Mouse (Mus musculus): ENCODE data around the gene Maml3.

Gene Maml3

DNA sequence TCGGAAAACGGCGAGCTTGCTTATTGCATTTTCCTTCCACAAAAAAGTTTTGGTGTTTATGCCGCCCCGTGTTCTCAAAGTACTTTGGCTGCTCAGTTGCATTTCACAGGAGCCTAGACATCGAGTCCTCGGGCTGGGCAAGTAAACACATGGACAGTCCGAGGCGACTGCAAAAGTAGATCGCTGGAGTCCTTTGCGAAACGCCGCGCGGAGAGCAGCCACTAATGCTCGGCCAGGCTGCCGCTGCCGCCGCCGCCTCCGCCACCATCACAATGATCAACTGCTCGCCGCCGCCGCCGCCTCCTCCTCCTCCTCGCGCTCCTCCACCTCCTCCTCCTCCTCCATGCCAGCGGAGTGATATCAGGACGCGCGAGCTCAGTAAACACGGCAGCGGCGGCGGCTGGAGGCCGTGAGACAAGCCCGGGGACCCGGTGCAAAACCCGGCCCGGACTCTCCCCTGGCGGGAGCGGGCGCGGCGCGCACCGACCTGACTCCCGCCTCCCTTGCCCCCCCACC is at the start of gene Maml3:
TSS of gene Maml3 (minus strand) at position 441 of the 516 bp plus-strand sequence.
- peak; percentile 80 to 82 for DNase-seq

DNA sequence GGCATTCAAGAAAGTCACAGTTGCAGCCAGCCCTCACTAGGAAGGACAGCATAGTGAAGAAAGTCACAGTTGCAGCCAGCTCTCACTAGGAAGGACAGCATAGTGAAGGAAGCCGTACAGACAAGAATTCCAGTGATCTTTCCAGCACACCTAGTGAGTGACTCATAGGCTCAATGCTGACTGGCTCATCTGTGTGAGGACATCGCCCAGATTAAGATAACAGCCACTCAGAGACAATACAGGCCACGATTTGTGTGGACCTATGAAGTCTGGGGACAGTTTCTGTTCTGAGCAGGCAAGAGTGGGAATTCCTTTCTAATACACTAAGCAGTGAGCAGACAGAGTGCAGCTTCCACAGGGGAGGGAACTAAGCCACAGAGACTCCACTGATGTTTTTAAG is 46.3 kb upstream of the Maml3 start:
- DNase-seq = no peak

DNA sequence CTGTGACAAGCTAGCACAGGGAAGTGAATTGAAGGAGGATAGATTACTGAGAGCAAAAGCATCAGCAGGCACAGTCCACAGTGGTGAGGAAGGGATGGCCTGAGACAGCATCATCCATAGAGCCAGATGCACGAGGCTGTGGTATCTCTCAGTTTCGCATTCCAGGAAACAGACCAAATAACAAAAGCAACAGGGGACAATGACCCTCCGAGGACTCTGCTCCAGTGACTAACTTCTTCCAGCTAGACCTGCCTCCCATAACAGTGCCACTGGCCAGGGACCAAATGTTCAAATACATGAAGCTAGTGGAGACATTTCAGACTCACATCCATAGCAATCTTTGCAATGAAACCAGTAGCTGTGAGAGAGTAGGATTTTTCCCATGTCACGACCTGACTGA is 43.4 kb upstream of the Maml3 start:
- DNase-seq = no peak

DNA sequence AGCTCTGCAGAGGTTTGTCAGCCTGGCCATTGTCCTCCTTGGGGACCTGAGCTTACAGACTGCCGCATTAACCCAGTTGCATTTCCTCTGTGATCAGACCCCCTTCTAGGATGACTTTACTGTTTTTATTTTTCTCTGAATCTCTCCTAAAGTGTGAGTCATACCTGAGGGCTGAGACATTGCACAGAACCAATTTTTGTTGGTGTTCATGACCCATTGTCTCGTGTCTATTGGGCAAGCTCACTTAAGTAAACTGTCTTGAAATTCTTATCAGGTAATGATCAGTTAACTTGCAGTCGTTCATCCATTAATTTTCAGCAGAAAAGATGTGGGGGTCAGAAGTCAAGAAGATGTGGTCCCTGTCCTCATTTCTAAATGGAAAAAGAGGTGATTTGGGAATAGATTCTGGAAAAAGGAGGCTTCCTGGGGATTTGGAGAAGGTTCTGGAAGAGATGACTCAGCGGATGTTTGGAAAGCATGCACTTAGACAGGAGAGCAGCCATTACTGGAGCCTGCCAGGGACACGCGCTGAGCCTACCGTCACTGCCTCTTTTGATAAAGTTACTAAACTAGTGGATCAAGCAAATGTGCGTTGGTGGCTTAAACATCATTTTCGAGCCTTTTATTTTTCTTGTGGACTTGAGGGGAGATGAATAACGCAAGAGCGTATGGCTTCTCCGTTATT is 40.0 kb upstream of the Maml3 start:
- no peak for DNase-seq

DNA sequence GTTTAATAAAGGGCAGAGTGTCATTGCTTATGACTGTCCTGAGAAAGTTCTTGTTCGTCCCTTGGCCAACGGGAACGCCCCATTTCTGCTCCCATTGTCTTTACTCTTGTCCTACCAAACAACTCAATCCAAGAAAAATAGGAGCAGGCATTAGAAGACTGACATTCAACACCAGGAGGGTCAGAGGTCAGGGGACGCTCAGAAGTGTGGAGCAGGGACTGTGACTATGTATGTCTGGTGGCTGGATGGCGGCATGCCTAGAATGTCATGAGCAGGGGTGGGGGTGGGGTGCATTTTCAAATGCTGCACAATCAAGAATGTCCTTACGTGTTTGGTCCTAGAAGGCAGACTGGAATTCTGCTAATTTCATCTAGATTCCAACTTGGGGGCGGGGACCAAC is 38.1 kb upstream of the Maml3 start:
- no peak for DNase-seq

DNA sequence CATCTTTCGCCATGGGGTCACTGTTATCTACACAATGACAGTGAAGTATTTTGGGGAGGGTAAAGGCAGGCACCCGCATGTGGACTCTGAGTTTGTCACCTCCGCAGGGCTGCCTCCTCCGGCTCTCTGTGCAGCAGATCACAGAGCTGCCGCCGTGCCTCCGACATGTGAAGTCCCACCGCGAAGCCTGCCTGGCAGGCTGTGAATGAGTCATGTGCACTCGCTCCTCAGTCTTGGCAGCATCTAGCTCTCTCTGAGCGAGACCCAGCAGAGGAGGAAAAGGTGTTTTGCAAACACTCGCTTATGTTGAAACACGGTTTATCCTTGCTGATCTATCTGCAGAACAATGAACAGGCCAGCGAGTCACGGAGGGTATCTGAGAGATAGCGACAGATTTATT is 35.3 kb upstream of the Maml3 start:
- DNase-seq = no peak

DNA sequence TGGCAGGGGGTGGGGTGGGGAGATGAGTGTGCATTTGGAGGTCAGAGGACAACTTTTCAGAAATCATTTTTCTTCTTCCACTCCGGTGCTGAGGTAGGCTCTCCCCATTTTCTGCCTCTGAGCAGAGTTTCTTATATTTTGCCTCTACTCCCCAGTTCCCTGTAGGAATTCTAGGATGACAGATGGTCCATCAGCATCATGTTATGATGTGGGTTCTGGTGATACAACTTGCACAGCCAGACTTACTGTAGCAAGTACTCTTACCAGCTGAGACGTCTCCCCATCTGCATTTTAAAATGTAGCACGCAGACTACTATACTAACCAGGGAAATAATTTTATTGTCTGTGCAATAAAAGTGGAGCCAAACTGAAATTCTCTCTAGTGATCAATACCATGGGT is 20.5 kb upstream of the Maml3 start:
- no peak for DNase-seq

DNA sequence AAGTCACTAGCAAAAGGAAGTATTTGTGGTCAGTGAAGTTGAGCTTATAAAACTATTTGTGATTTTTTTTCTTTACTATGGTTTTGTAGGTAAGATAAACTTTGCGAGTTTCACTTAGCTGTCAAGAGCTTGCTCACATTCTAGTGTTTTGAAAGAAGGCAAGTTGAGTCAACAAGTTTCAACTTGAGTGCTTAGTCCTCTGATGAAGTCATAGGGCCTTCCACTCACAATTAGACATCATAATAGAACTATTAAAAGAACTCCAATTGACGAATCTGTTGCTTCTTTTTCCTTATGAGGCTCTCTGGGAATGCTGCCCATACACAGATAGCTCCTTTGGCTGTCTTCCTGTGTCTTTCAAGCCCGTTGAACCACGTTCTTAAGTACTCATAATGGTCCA is 16.0 kb upstream of the Maml3 start:
- DNase-seq = no peak

DNA sequence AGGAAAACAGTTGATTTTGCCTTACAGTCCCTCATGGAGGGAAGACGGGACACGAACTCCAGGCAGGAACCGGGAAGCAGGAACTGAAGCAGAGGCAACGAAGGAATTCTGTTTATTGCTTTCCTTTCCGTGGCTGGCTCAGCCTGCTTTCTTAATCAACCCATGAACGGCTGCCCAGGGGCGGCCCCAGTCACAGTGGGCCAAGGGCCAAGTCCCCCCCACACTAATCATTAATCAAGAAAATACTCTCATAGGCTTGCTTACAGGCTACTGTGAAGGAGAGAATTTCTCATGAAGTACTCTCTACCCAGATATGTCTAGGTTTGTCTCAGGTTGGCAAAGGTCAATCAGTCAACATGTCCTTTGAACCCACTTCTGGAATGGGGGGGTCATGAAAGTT is 14.3 kb upstream of the Maml3 start:
- DNase-seq = no peak

DNA sequence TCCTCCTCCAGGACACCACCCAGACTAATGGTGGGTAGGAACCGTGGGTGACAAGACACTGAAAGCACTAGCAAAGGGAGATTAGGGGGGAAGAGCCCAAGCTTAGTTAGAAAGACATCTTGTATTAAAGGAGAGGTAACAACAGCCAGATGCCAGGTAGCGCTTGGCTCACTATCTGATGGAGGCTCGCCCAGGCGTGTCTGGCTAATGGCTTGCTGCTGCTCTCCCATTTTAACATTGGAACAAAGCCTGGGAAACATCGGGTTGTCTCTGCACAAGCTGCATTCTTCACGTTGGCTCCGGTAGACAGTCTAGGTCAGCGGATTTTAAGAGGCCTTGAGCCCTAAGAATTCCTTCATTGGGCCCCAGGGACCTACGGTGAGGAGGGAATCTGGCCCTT is 10.5 kb upstream of the Maml3 start:
- DNase-seq = no peak

DNA sequence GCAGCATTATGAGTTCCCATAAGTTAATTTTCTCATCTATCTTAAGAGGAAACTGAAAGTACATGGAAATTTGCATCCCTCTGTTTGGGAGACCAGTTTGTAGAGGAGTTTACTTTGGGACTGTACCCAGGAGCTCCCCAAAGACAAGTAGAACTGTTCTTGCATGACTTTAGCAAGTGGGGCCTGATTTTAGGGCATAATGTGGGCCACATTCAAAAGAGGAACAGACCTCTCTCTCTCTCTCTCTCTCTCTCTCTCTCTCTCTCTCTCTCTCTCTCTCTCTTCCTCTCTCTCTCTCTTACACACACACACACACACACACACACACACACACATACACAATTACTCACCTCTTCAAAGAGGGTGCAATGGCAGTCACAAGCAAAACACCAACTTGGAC is 3.2 kb upstream of the Maml3 start:
- DNase-seq = no peak

DNA sequence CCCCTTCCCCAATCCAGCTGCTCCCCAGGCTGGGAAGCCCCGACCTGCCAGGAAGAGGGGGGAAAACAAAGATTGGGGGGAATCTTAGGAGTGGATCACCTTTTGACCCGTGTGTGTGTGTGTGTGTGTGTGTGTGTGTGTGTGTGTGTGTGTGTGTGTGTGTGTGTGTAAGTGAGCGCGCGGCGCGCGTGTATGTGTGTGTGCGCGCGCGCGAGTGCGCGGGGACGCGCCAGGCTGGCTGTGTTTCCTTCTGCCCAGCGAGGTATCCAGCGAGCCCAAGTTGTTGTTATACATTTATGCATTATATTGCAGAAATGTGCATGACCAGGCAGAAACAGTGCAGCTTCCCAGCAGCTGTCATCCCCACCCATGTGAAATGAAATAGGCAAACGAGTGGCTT is 280 bp upstream of the Maml3 start:
- no peak for DNase-seq

DNA sequence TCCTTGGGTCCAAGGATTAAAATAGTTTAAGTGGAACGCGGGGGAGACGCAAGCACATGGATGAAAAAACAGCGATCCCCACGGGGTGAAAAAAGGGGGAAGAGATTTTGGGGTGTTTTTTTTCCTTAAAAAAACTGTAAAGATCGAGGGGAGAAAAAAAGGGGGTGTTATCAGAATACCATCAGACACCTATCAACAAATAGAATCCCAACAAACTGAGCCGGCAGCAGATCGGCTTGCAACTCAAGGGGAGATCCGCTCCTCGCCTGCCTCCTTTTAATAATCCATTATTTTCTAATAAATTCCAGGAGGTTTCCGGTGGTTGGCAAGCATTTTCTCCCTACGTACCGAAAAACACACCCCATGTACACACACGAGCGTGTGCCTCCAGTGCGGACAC is 668 bp downstream of the Maml3 start:
- DNase-seq = no peak

DNA sequence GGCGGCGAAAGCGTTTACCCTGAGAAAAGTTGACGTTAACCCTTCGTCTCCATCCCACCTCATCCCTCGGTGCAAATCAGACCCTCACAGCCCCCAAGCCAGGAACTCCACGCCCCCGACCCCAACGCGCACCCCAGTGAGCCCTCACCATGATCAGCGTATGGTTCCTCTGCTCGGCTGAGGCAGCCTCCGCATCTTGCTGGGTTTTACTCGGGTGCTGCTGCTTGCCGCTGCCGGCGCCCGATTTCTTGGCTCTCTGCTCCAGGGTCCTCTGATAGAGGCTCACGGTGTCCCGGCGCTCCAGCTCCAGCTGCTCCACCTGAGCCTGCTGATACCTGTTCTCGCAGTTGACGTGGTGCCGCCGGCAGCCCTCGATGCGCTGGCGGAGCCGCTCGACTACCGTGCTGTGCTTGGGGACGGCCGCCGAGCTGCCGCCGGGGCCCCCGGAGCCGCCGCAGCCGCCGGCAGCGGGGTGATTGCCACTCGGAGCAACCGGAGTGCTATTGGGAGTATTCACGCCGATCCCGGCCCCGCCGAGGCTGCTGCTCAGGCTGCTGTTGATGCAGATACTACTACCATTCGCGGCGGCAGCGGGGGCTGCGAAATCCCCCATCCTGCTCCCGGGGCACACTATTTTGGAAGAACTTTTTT is 1.2 kb downstream of the Maml3 start:
- DNase-seq = peak; percentile 37 to 57

DNA sequence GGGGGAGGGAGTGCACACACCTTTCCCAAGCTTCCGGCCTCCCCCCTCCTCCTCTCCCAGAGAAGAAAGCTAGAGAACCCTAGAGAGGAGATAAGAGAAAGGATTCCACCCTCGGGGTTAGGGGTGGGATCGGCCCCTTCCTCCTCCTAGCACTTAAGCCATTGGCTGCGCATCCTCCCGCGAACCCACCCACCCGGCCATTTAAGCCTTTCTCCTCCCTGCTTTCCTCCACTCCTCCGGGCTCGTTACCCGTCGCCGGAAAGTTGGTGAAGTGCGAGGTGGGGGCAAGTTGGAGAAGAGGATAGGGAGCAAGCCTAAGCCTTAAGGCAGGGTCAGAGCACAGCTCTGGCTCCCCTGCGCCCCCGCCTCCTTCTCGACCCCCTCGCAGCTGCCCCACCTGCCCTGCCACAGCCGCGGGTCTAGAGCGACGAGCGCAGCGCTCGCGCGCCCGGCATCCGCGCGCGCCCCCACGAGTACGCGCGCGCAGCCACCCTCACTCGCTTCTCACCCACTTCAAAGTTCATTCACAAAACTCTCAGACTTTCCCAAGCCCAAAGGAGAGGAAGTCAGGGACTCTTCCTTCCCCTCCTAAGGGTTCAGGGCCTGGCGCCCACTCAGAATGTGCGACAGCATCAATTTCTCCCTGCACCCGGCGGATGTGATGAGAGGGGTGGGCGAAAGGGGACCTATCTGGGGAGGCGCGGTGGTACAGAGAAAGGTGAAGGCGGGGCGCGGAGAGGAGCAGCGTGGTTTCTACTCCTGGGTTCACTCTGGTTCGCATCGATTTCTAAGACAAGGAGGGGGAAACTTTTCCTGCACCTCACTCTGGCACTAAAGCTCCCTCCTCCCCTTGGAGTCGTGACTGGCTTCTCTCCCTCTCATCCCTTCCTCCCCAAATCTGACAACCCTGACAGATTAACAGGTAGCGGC is 2.0 kb downstream of the Maml3 start:
- peak; percentile 65 to 76 for DNase-seq

DNA sequence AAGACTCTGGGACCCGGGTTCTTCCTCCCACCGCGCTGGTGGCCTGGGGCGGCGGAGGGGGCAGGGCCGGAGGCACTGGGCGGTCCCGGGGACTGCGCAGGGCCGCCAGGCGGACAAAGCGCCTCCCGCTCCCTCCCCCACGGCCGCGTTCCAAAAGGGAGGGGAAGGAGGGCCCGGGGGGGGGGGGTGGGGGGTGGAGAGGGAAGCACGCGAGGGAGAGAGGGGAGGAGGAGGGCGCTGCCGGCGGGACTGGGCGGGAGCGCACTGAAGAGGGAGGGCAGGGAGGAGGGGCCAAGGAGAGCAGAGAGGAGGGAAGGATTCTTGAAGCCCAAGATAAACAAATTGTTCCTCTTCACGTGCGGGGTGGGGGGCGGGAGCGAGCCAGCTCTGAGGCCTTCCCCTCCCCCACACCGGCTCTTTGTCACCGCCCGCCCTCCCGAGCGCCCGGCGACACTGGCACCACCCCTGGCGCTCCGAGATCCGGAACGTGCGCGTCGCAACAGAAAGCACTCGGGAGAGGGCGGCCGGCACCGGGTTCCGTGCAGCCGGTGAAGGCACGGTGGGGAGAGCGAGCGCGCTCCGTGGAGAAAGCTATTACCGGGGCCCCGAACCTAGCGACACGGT is 2.8 kb downstream of the Maml3 start:
- peak; percentile 79 to 82 for DNase-seq

DNA sequence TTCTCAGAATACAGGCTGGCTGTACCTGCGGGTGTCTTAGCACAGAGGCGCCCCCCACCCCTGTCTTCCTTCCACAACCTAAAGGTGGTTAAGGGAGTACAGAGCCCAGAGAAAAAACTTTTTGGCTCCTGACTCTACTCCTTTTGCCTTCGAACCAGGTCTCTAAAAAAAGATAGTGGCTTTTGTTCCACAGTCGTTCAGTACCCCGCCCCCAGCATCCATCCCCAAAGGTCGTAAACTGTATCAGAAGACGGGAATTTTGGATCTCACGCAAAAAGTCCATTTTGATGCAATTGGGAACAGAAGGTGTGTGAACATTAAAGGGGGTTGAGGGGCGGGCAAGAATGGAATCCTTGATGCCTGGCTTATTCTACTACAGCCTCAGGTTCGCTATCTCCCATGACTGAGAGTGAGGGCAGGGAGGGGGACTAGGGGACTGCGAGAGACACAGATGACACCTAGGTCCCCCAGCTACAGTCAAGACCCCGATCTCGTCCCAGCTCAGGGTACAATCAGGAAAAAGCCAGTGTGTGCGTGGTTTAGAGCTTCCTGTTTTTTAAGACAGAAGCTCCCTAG is 3.4 kb downstream of the Maml3 start:
- no peak for DNase-seq

DNA sequence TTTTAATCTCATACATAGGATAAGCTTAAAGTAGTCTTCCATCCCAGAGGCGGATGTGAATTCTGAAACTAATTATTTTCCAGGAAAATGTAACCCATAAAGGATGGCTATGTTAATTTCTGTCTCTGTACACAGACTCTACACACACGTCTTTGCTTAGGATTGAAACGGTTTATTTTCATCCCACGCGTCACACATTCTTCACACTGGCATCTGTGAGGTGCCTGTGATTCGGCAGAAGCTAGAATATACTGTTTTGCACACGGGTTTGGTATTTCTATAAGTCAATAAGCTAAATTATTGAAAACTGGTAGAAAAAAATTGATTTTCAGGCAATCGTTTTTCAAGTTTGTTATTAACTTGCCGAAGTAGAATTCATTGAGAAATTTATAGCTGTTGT is 4.0 kb downstream of the Maml3 start:
- no peak for DNase-seq

DNA sequence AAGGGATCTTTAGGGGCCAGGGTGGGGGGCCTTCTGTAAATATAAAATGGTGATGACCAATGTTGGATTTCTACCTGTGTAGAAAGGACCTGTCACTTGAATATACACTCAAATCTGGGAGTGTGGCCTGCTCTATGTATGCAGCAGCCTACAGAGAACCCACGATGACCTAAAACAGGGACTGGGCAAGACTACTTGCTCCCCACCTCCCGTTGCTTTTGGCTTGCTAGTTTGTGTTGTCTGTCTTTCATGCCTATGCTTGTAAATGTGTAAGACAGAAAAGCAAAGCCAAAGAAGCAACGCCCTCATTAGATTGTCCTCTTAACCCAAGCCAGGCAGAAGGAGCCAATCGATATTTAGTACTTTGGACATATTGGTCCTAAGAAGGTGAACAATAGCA is 4.6 kb downstream of the Maml3 start:
- DNase-seq = no peak

DNA sequence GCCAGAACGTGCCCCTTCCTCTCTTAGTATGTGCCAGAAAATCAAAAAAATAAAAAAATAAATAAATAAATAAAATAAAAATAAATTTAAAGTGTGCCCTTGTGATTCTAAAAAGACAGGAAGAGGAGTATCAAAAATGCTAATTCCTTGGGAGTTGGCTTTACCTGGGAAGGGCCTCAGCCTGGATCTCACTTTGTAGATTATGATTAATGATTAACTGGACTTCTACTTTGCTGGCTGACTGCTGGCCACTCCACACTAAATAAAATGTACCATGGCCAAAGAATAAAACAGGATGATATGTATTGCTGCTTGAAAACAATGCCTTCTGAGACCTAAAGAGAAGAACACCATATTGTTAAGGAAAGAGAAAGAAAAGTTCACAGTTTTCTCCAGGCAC is 5.6 kb downstream of the Maml3 start:
- no peak for DNase-seq

DNA sequence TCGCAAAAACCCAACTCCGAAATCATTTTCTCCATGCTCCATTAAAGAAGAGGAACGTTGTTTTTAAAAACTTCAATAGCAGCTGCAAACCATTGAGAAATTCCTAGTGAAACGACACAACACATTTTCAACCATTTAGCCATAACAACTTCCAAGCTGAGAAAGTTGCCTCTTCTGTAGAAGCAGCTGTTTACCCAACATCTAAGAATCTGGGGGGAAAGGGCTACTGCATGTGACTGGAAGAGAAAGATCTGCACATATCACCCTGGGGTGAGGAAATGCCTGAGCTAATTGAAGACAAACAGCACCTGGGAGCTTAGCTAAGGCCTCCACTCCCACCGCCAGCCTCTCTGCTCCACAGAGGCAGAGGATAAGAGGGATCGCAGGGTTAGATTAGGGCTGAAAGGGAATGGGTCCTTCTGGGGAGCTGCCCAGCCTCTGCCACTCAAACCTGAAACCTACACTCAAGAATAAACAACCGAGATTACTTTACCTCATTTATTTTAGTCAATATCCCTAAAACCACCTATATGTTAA is 13.5 kb downstream of the Maml3 start:
- DNase-seq = no peak

DNA sequence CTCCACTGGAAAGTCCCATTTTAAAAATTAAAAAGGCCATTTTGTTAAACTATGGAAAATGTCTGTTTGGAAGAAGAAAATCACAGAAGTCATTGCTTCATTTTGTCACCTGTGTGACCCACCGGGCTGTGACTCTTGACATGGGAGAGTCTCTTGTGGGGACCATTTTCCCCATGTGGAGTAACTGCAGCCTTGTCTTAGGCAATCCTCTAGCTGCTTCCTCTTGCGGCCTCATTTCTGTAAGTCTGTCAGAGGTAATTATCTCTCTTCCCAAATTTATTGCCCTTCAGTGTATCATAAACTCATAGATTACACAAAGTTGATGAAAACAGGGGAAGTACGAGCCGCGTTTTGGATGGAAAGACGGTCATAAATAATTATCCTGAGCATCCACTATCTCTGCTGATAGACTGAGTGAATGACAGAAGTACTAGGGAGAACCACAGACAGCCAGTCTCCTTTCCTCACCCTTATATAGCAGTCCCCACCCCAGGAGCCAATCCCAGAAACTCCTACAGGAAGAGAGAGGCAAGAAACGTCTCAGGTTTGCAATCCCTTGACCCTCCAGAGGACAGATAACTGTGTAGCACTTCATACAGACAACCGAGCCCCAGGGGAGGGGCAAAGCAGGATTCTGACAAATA is 14.5 kb downstream of the Maml3 start:
- DNase-seq = no peak

Data from spleen, adult 18-20 months (tissue).